Mouse (Mus musculus): ENCODE data around the gene Chpf2.

The Chpf2 gene

DNA sequence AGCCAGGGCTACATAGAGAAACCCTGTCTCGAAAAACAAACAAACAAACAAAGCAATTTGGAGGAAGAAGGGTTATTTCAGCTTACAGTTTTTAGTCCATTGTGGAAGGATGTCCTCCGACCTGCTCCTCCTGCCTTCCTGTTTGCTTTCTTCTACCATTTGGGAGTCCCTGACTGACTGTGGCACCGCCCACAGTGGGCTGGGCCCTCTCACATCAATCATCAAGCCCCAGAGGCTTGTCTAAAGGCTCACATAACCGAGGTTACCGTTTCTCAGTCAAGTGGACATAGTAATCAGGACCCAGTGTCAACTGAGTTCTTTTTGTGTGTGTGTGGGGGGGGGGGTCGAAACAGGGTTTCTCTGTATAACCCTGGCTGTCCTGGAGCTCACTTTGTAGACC lies 51.6 kb downstream of the Chpf2 start:
- peak; percentile 67 for DNase-seq (ENCODE audit: low read depth, low spot score)

DNA sequence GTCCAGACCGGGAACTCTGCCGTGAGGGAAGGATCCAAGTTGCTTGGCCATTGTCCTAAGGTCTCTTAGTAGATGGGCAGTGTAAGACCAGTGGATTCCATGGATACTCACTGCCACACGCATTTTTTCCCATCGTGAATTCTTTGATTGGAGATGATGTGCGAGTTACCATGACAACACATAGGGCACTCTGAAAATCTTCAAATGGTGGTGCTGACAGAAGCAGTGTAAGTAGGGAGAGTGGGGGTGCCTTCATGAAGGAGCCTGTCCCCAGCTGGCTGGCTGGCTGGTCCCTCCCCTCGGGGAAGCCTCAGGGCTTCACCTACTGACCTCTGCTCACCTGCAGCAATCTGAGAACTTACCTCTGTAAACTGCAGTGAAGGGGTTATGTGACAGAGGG lies 52.5 kb downstream of the Chpf2 start:
- DNase-seq (ENCODE audit: low read depth, low spot score): no peak

Measured in ZHBTc4 (cell line).